Mouse (Mus musculus): ENCODE data around the gene Tatdn3. TPM values are rescaled to one million over a fixed set of nuclear protein-coding genes. Genes with fewer than 3 reads are reported as not detected.

Tatdn3 gene
- 34.1 and 38.5 TPM in 2 replicates for polyA plus RNA-seq (2012; rRNA removed)

DNA sequence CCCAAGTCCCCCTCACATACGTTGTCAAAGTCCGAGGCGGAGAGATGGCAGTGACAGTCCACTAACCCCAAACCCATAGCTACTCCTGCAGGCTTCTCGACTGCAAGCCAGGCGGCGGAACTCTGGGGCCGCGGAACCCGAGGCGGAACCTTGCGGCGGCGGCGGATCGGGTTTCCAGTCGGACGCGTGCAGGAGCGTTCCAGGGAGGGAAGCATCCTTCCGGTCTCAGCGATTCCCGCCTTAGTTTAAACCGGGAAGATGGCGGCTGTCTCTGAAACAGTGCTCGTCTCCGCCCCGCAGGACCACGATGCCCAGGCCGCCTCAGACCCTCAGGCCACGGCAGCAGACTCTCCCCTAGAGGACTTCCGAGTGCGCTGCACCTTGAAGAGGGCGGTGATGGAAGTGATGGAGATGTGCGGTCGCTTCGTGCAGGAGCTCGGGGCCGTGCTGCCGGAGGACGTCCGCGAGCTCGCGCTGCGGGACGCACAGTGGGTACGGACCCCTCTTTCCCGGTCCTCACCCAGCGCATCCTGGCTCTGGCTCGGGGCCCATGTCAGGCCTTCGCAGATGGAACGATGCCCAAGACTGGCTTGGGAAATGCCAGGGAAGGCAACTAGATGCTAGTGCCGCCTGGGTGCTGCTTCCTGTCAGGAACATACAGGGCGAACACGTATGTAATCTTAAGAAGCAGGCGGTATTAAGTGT lies at the start of gene Tatdn3, which contains the start of gene Nsl1:
Tatdn3 (minus strand) TSS at position 152 of the 705 bp plus-strand sequence.
Nsl1 (plus strand) TSS at position 232 of the 705 bp plus-strand sequence.

GRCm38 (mm10) chr1:191097802-191098747 lies 35.3 kb upstream of the Tatdn3 start, which contains the start of gene Batf3:
Gene Batf3 (plus strand): TSS chr1:191097847.

GRCm38 (mm10) chr1:191036554-191037334 lies 26.0 kb downstream of the Tatdn3 start, which contains the start of gene Spata45:
Gene Spata45 (plus strand): TSS chr1:191036639.

GRCm38 (mm10) chr1:191026021-191026713 lies 36.6 kb downstream of the Tatdn3 start, which contains the start of gene Flvcr1:
Gene Flvcr1 (minus strand): TSS chr1:191026158.

Other genes starting within 250 kb of the Tatdn3 start
- gene Rps6kc1, start 151.2 kb downstream of the Tatdn3 start, polyA plus RNA-seq (2012; rRNA removed), result 21.9 and 22.1 TPM in 2 replicates
- gene Angel2, start 137.8 kb downstream of the Tatdn3 start, polyA plus RNA-seq (2012; rRNA removed), result 61.2 and 61.8 TPM in 2 replicates
- 55.8 and 56.2 TPM in 2 replicates for gene Vash2, start 83.6 kb downstream of the Tatdn3 start, polyA plus RNA-seq (2012; rRNA removed)
- gene Flvcr1, start 36.8 kb downstream of the Tatdn3 start, polyA plus RNA-seq (2012; rRNA removed), result 30.6 and 33.8 TPM in 2 replicates
- gene Spata45, start 26.3 kb downstream of the Tatdn3 start, polyA plus RNA-seq (2012; rRNA removed), result 0.24 TPM in 1 of 2 replicates, not detected in the other
- 3.1 and 3.5 TPM in 2 replicates for gene Nsl1, start 80 bp upstream of the Tatdn3 start, polyA plus RNA-seq (2012; rRNA removed)
- 1.4 and 2.0 TPM in 2 replicates for gene Batf3, start 34.9 kb upstream of the Tatdn3 start, polyA plus RNA-seq (2012; rRNA removed)
- gene Fam71a, start 101.9 kb upstream of the Tatdn3 start, polyA plus RNA-seq (2012; rRNA removed), result not detected in 2 replicates
- 1.3 and 1.5 TPM in 2 replicates for gene Atf3, start 155.1 kb upstream of the Tatdn3 start, polyA plus RNA-seq (2012; rRNA removed)